Mouse (Mus musculus): Measurements from ENCODE around the gene Dhrs2. TPM values are rescaled to one million over a fixed set of nuclear protein-coding genes. Genes with fewer than 3 reads are reported as not detected.

Gene Dhrs2
- polyA plus RNA-seq (2015; fragmentation: Nextera tagmentation; extraction: Ambion mirVana), result 0.31 and 0.35 TPM in 2 replicates

GRCm38 (mm10) chr14:55221707-55222106 lies at the start of gene Dhrs2:
TSS of gene Dhrs2 (plus strand) at chr14:55222007.
- Histone ChIP-seq H3K27ac (no peak within 1 kb of the TSS), H3K9me3 (no peaks in the 10 kb centered on the region), H3K4me3 (replicated peaks) (no peak within 1 kb of the TSS), H3K36me3 (no peaks in the 10 kb centered on the region), H3K9ac (replicated peaks) (no peak within 1 kb of the TSS), H3K4me2 (replicated peaks) (no peak within 1 kb of the TSS), H3K4me1 (replicated peaks) (no peaks in the 10 kb centered on the region), H3K27me3 (no peaks in the 10 kb centered on the region)
- ATAC-seq, result no peak
- 86% methylated on average over 9 of the region's 9 CpGs for WGBS

GRCm38 (mm10) chr14:55174164-55174563 lies 47.6 kb upstream of the Dhrs2 start:
- no peaks in the 10 kb centered on the region for H3K9me3 ChIP-seq
- ATAC-seq, result no peak
- no peaks in the 10 kb centered on the region for H3K27me3 ChIP-seq
- H3K36me3 ChIP-seq, result no peaks in the 10 kb centered on the region
- H3K9ac ChIP-seq (replicated peaks), result no peak overlapping the region
- H3K4me1 ChIP-seq (replicated peaks), result 0 out of 2 replicates have a peak, but pooled peaks cover 2% of the 10 kb centered on the region
- no peak overlapping the region for H3K27ac ChIP-seq
- WGBS, result 77% methylated on average over 6 of the region's 6 CpGs
- H3K4me2 ChIP-seq (replicated peaks), result no peak overlapping the region
- no peak overlapping the region for H3K4me3 ChIP-seq (replicated peaks)

GRCm38 (mm10) chr14:55177274-55177673 lies 44.5 kb upstream of the Dhrs2 start:
- no peak overlapping the region for H3K9ac ChIP-seq (replicated peaks)
- no peak overlapping the region for H3K4me2 ChIP-seq (replicated peaks)
- 41% methylated on average over 5 of the region's 5 CpGs for WGBS
- H3K4me1 ChIP-seq (replicated peaks), result 0 out of 2 replicates have a peak, but pooled peaks cover 4% of the 10 kb centered on the region
- H3K9me3 ChIP-seq, result no peaks in the 10 kb centered on the region
- no peaks in the 10 kb centered on the region for H3K36me3 ChIP-seq
- H3K27me3 ChIP-seq, result no peaks in the 10 kb centered on the region
- no peak for ATAC-seq
- no peak overlapping the region for H3K27ac ChIP-seq
- H3K4me3 ChIP-seq (replicated peaks), result no peak overlapping the region

GRCm38 (mm10) chr14:55180951-55181350 lies 40.9 kb upstream of the Dhrs2 start:
- H3K4me1 ChIP-seq (replicated peaks), result 0 out of 2 replicates have a peak, but pooled peaks cover 4% of the 10 kb centered on the region
- 73% methylated on average over 3 of the region's 3 CpGs for WGBS

GRCm38 (mm10) chr14:55183231-55183630 lies 38.6 kb upstream of the Dhrs2 start:
- WGBS, result 84% methylated on average over 3 of the region's 3 CpGs
- H3K36me3 ChIP-seq, result no peaks in the 10 kb centered on the region
- H3K4me1 ChIP-seq (replicated peaks), result peaks cover 8% of the 10 kb centered on the region; the same call in 1 of the 2 replicates

More at GRCm38 (mm10) chr14:55180951-55181350, 40.9 kb upstream of the Dhrs2 start:
- Histone ChIP-seq H3K36me3 (no peaks in the 10 kb centered on the region), H3K27ac (no peak overlapping the region), H3K9ac (replicated peaks) (no peak overlapping the region), H3K4me2 (replicated peaks) (no peak overlapping the region), H3K4me3 (replicated peaks) (no peak overlapping the region), H3K9me3 (no peaks in the 10 kb centered on the region; the same call in 1 of the 2 replicates), H3K27me3 (no peaks in the 10 kb centered on the region)
- ATAC-seq, result no peak

GRCm38 (mm10) chr14:55184640-55185145 lies 37.1 kb upstream of the Dhrs2 start:
- H3K4me3 ChIP-seq (replicated peaks), result no peak overlapping the region
- H3K27me3 ChIP-seq, result no peaks in the 10 kb centered on the region
- peaks cover 19% of the 10 kb centered on the region for H3K4me1 ChIP-seq (replicated peaks)
- WGBS, result 69% methylated on average over 3 of the region's 3 CpGs
- no peaks in the 10 kb centered on the region for H3K36me3 ChIP-seq
- ATAC-seq, result no peak
- no peak overlapping the region for H3K9ac ChIP-seq (replicated peaks)
- H3K9me3 ChIP-seq, result no peaks in the 10 kb centered on the region; the same call in 1 of the 2 replicates
- H3K4me2 ChIP-seq (replicated peaks), result no peak overlapping the region
- H3K27ac ChIP-seq, result no peak overlapping the region

More at GRCm38 (mm10) chr14:55183231-55183630, 38.6 kb upstream of the Dhrs2 start:
- H3K4me2 ChIP-seq (replicated peaks), result no peak overlapping the region
- no peak for ATAC-seq
- H3K9me3 ChIP-seq, result no peaks in the 10 kb centered on the region; the same call in 1 of the 2 replicates
- no peaks in the 10 kb centered on the region for H3K27me3 ChIP-seq
- no peak overlapping the region for H3K4me3 ChIP-seq (replicated peaks)
- no peak overlapping the region for H3K27ac ChIP-seq
- no peak overlapping the region for H3K9ac ChIP-seq (replicated peaks)

- Histone ChIP-seq H3K4me1 (replicated peaks) (peaks cover 25% of the 10 kb centered on the region), H3K36me3 (no peaks in the 10 kb centered on the region), H3K27me3 (no peaks in the 10 kb centered on the region), H3K4me3 (replicated peaks) (no peak overlapping the region), H3K4me2 (replicated peaks) (no peak overlapping the region), H3K9ac (replicated peaks) (no peak overlapping the region), H3K27ac (peak overlapping the region; percentile 58), H3K9me3 (no peaks in the 10 kb centered on the region; the same call in 1 of the 2 replicates)
- no peak for ATAC-seq
- 31% methylated on average over 4 of the region's 4 CpGs for WGBS
These were observed 33.3 kb upstream of the Dhrs2 start for GRCm38 (mm10) chr14:55188491-55188890.

- Histone ChIP-seq H3K27me3 (no peaks in the 10 kb centered on the region), H3K4me1 (replicated peaks) (peaks cover 25% of the 10 kb centered on the region), H3K9me3 (no peaks in the 10 kb centered on the region; the same call in 1 of the 2 replicates), H3K27ac (peak overlapping the region; percentile 69), H3K4me2 (replicated peaks) (peak overlapping the region; percentile 19), H3K4me3 (replicated peaks) (no peak overlapping the region), H3K9ac (replicated peaks) (no peak overlapping the region), H3K36me3 (no peaks in the 10 kb centered on the region)
- ATAC-seq, result peak; percentile 94
- 7% methylated on average over 9 of the region's 9 CpGs for WGBS
These were observed 32.4 kb upstream of the Dhrs2 start for GRCm38 (mm10) chr14:55189351-55189769.

- Histone ChIP-seq H3K27ac (no peak overlapping the region), H3K4me2 (replicated peaks) (no peak overlapping the region), H3K4me3 (replicated peaks) (no peak overlapping the region), H3K4me1 (replicated peaks) (peaks cover 20% of the 10 kb centered on the region), H3K9me3 (no peaks in the 10 kb centered on the region), H3K27me3 (no peaks in the 10 kb centered on the region), H3K36me3 (no peaks in the 10 kb centered on the region), H3K9ac (replicated peaks) (no peak overlapping the region)
- 94% methylated on average over 8 of the region's 8 CpGs for WGBS
- ATAC-seq, result no peak
These were observed 28.5 kb upstream of the Dhrs2 start for GRCm38 (mm10) chr14:55193354-55193753.

- Histone ChIP-seq H3K36me3 (no peaks in the 10 kb centered on the region), H3K9me3 (no peaks in the 10 kb centered on the region), H3K4me1 (replicated peaks) (peaks cover 12% of the 10 kb centered on the region), H3K9ac (replicated peaks) (no peak overlapping the region), H3K4me2 (replicated peaks) (no peak overlapping the region), H3K4me3 (replicated peaks) (no peak overlapping the region), H3K27me3 (no peaks in the 10 kb centered on the region), H3K27ac (no peak overlapping the region)
- no peak for ATAC-seq
- 74% methylated on average over 14 of the region's 14 CpGs for WGBS
These were observed 27.8 kb upstream of the Dhrs2 start for GRCm38 (mm10) chr14:55193876-55194635.

GRCm38 (mm10) chr14:55194786-55195185 lies 27.0 kb upstream of the Dhrs2 start:
- Histone ChIP-seq H3K9ac (replicated peaks) (no peak overlapping the region), H3K4me3 (replicated peaks) (no peak overlapping the region), H3K4me1 (replicated peaks) (peaks cover 5% of the 10 kb centered on the region), H3K27ac (no peak overlapping the region), H3K9me3 (no peaks in the 10 kb centered on the region), H3K4me2 (replicated peaks) (no peak overlapping the region), H3K36me3 (no peaks in the 10 kb centered on the region), H3K27me3 (no peaks in the 10 kb centered on the region)
- no peak for ATAC-seq
- 67% methylated on average over 6 of the region's 6 CpGs for WGBS

- Histone ChIP-seq H3K27me3 (no peaks in the 10 kb centered on the region), H3K4me2 (replicated peaks) (no peak overlapping the region), H3K9me3 (no peaks in the 10 kb centered on the region), H3K27ac (no peak overlapping the region), H3K4me3 (replicated peaks) (no peak overlapping the region), H3K36me3 (no peaks in the 10 kb centered on the region), H3K4me1 (replicated peaks) (no peaks in the 10 kb centered on the region), H3K9ac (replicated peaks) (no peak overlapping the region)
- ATAC-seq, result no peak
- 69% methylated on average over 2 of the region's 2 CpGs for WGBS
These were observed 24.7 kb upstream of the Dhrs2 start for GRCm38 (mm10) chr14:55197121-55197520.

Measured in midbrain, embryonic 13.5 days (tissue).